Mouse (Mus musculus) embryonic fibroblast, embryonic 13.5 days (primary cell): ENCODE measurements at regions not wholly inside any gene's neighbourhood (a gene's known extent, or its start where the extent isn't known, plus 50 kb on each side); places are given as distances from the start of the nearest gene placed in this dataset.

ENCODE experiments used
- H3K27ac ChIP-seq: 2 replicates; pipeline ENCODE4 v1.5.1; 2012; ENCODE audit warnings: low read length, control low read depth, inconsistent platforms; ENCODE audit not compliant: insufficient read depth
- H3K4me1 ChIP-seq: 2 replicates; pipeline ENCODE4 v1.6.1; 2011; ENCODE audit warnings: low read length; ENCODE audit not compliant: control insufficient read depth, insufficient read depth
- H3K4me3 ChIP-seq: 2 replicates; pipeline ENCODE4 v1.5.1; 2011; ENCODE audit warnings: mild to moderate bottlenecking, control low read depth, low read length; ENCODE audit not compliant: insufficient read depth
- CTCF ChIP-seq: IDR thresholded peaks from 2 replicates; pipeline ENCODE4 v1.5.1; 2011; ENCODE audit warnings: mild to moderate bottlenecking, control low read depth, low read length, moderate library complexity, borderline replicate concordance; ENCODE audit not compliant: insufficient read depth
- POLR2A ChIP-seq: IDR thresholded peaks from 2 replicates; pipeline ENCODE4 v1.6.1; 2011; ENCODE audit warnings: low read depth, mild to moderate bottlenecking, control low read depth, low read length, moderate library complexity

GRCm38 (mm10) chr3:61302214-61302613 lies 59.2 kb upstream of the Rap2b start:
- TF ChIP-seq POLR2A: no peak
- TF ChIP-seq CTCF: no peak
- Histone ChIP-seq H3K27ac (no peak overlapping the region), H3K4me3 (no peak overlapping the region), H3K4me1 (no peaks in the 10 kb centered on the region)

- no peak for TF ChIP-seq CTCF
- no peak for TF ChIP-seq POLR2A
- Histone ChIP-seq H3K4me1 (peaks cover 3% of the 10 kb centered on the region; the same call in 1 of the 2 replicates), H3K27ac (no peak overlapping the region), H3K4me3 (no peak overlapping the region)
These were observed 58.0 kb upstream of the Rap2b start for GRCm38 (mm10) chr3:61303485-61303884.

GRCm38 (mm10) chr3:61306306-61306705 lies 55.1 kb upstream of the Rap2b start:
- Histone ChIP-seq H3K4me3 (no peak overlapping the region), H3K27ac (no peak overlapping the region), H3K4me1 (peaks cover 3% of the 10 kb centered on the region; the same call in 1 of the 2 replicates)
- TF ChIP-seq CTCF: no peak
- no peak for TF ChIP-seq POLR2A

GRCm38 (mm10) chr3:61308764-61309163 lies 52.7 kb upstream of the Rap2b start:
- H3K27ac ChIP-seq: peak overlapping the region; percentile 68; the same call in 1 of the 2 replicates
- H3K4me1 ChIP-seq: peaks cover 5% of the 10 kb centered on the region; the same call in 1 of the 2 replicates
- TF ChIP-seq POLR2A (no peak), CTCF (no peak)
- no peak overlapping the region for H3K4me3 ChIP-seq

- TF ChIP-seq POLR2A (no peak), CTCF (no peak)
- Histone ChIP-seq H3K27ac (peak overlapping the region; percentile 68; the same call in 1 of the 2 replicates), H3K4me3 (no peak overlapping the region), H3K4me1 (peaks cover 5% of the 10 kb centered on the region; the same call in 1 of the 2 replicates)
These were observed 52.2 kb upstream of the Rap2b start for GRCm38 (mm10) chr3:61309197-61309596.
